Mouse (Mus musculus) ES-Bruce4 (cell line): Measurements from ENCODE around the gene Urb2. TPM values are rescaled to one million over a fixed set of nuclear protein-coding genes. Genes with fewer than 3 reads are reported as not detected.
A peak's percentile ranks its signal among the peaks of the same experiment; 100 is the strongest.

Experiments
- H3K27ac ChIP-seq: 2 replicates; pipeline ENCODE4 v1.5.1; 2012; ENCODE audit warnings: low read length, inconsistent platforms; ENCODE audit not compliant: insufficient read depth
- H3K27me3 ChIP-seq: 2 replicates; pipeline ENCODE4 v1.6.1; 2012; ENCODE audit warnings: mild to moderate bottlenecking, low read length, inconsistent platforms; ENCODE audit not compliant: control insufficient read depth, poor library complexity, insufficient read depth, severe bottlenecking
- H3K36me3 ChIP-seq: 2 replicates; pipeline ENCODE4 v1.6.1; 2012; ENCODE audit warnings: inconsistent platforms, mild to moderate bottlenecking, low read length, moderate library complexity; ENCODE audit not compliant: control insufficient read depth, poor library complexity, insufficient read depth, severe bottlenecking
- H3K4me1 ChIP-seq: one replicate; pipeline ENCODE4 v1.8.1; 2011; ENCODE audit warnings: low read length; ENCODE audit not compliant: control insufficient read depth, insufficient read depth
- H3K4me3 ChIP-seq: 2 replicates; pipeline ENCODE4 v1.5.1; 2011; ENCODE audit warnings: low read depth, mild to moderate bottlenecking, low read length
- H3K9ac ChIP-seq: 2 replicates; pipeline ENCODE4 v1.6.1; 2012; ENCODE audit warnings: low read depth, mild to moderate bottlenecking, inconsistent platforms; ENCODE audit not compliant: poor library complexity, severe bottlenecking
- H3K9me3 ChIP-seq: replicated peaks from 2 replicates; pipeline ENCODE4 v1.6.1; 2012; ENCODE audit warnings: mild to moderate bottlenecking, low read length, inconsistent platforms; ENCODE audit not compliant: control insufficient read depth, poor library complexity, insufficient read depth, severe bottlenecking
- CTCF ChIP-seq: IDR thresholded peaks from one replicate; pipeline ENCODE4 v1.8.1; 2011; ENCODE audit warnings: low read depth, low read length
- EP300 ChIP-seq: IDR thresholded peaks from 2 replicates; pipeline ENCODE4 v1.6.1; 2011; ENCODE audit warnings: low read depth, low read length; ENCODE audit not compliant: insufficient read depth
- POLR2A ChIP-seq: IDR thresholded peaks from one replicate; pipeline ENCODE4 v1.8.1; 2011; ENCODE audit warnings: low read length; ENCODE audit not compliant: insufficient read depth
- polyA plus RNA-seq: library from polyadenylated mRNA; stranded (reverse); fragments of >200 nt; gene quantifications from 2 replicates; pipeline ENCODE4 v1.2.4, GENCODE M21; 2011; ENCODE audit warnings: low read depth; ENCODE audit not compliant: missing spikeins, insufficient read depth, insufficient read length

Urb2 gene
- polyA plus RNA-seq, 1 experiment = 48.5 TPM

- H3K4me1 ChIP-seq = no peaks in the 10 kb centered on the region
- H3K4me3 ChIP-seq = no peak overlapping the region
- no peaks in the 10 kb centered on the region for H3K9me3 ChIP-seq
- no peak overlapping the region for H3K9ac ChIP-seq
- H3K27me3 ChIP-seq = no peaks in the 10 kb centered on the region
- TF ChIP-seq EP300 (no peak), POLR2A (no peak), CTCF (no peak)
- peaks cover 88% of the 10 kb centered on the region for H3K36me3 ChIP-seq
- H3K27ac ChIP-seq = no peak overlapping the region
Observed at GRCm38 (mm10) chr8:124042201-124042600, 20.9 kb downstream of the Urb2 start.

GRCm38 (mm10) chr8:124044421-124044820, 23.1 kb downstream of the Urb2 start:
- Histone ChIP-seq H3K27ac (no peak overlapping the region), H3K9ac (no peak overlapping the region), H3K27me3 (no peaks in the 10 kb centered on the region), H3K4me3 (no peak overlapping the region), H3K9me3 (no peaks in the 10 kb centered on the region), H3K36me3 (peaks cover 82% of the 10 kb centered on the region), H3K4me1 (no peaks in the 10 kb centered on the region)
- no peak for TF ChIP-seq POLR2A
- TF ChIP-seq CTCF = no peak
- TF ChIP-seq EP300 = no peak

GRCm38 (mm10) chr8:124044931-124045330, 23.6 kb downstream of the Urb2 start:
- Histone ChIP-seq H3K4me3 (no peak overlapping the region), H3K9ac (no peak overlapping the region), H3K27me3 (no peaks in the 10 kb centered on the region), H3K36me3 (peaks cover 79% of the 10 kb centered on the region), H3K4me1 (no peaks in the 10 kb centered on the region), H3K27ac (no peak overlapping the region), H3K9me3 (no peaks in the 10 kb centered on the region)
- no peak for TF ChIP-seq CTCF
- TF ChIP-seq POLR2A = no peak
- TF ChIP-seq EP300 = no peak

GRCm38 (mm10) chr8:124045856-124046255, 24.5 kb downstream of the Urb2 start:
- Histone ChIP-seq H3K27me3 (no peaks in the 10 kb centered on the region), H3K36me3 (peaks cover 75% of the 10 kb centered on the region), H3K4me3 (no peak overlapping the region), H3K9ac (no peak overlapping the region), H3K9me3 (no peaks in the 10 kb centered on the region), H3K4me1 (no peaks in the 10 kb centered on the region), H3K27ac (no peak overlapping the region)
- no peak for TF ChIP-seq POLR2A

GRCm38 (mm10) chr8:124052110-124052509, 30.8 kb downstream of the Urb2 start:
- no peaks in the 10 kb centered on the region for H3K27me3 ChIP-seq
- no peaks in the 10 kb centered on the region for H3K4me1 ChIP-seq
- no peak for TF ChIP-seq POLR2A
- 0 out of 2 replicates have a peak, but pooled peaks have one; percentile 17 for TF ChIP-seq EP300
- TF ChIP-seq CTCF = peak; percentile 99
- peaks cover 25% of the 10 kb centered on the region for H3K36me3 ChIP-seq
- H3K4me3 ChIP-seq = no peak overlapping the region
- H3K27ac ChIP-seq = no peak overlapping the region
- no peak overlapping the region for H3K9ac ChIP-seq
- no peaks in the 10 kb centered on the region for H3K9me3 ChIP-seq

DNA sequence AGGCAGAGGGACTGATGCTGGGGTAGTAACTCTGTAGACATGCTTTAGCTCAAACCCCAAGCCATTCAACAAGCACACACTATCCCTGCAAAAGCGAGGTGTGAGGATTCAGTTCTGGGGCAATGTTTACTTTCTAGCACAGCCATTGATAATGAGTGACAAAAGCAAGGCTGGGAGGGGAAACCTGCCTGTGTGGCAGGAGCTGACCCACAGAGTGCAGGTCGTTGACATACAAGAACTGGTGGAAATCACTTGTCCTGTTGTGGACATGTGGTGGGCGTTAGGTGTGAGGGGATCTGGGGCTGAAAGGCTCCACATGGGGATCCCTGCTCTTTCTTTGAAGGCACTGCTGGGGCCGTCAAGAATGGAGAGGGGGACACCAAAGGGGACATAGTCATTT, 31.3 kb downstream of the Urb2 start:
- Histone ChIP-seq H3K27ac (no peak overlapping the region), H3K4me3 (no peak overlapping the region), H3K9me3 (no peaks in the 10 kb centered on the region), H3K27me3 (no peaks in the 10 kb centered on the region), H3K4me1 (no peaks in the 10 kb centered on the region), H3K36me3 (peaks cover 20% of the 10 kb centered on the region), H3K9ac (no peak overlapping the region)
- TF ChIP-seq CTCF = no peak
- TF ChIP-seq EP300 = no peak
- no peak for TF ChIP-seq POLR2A
